Mouse (Mus musculus): ENCODE measurements around the gene Car11.

DNA sequence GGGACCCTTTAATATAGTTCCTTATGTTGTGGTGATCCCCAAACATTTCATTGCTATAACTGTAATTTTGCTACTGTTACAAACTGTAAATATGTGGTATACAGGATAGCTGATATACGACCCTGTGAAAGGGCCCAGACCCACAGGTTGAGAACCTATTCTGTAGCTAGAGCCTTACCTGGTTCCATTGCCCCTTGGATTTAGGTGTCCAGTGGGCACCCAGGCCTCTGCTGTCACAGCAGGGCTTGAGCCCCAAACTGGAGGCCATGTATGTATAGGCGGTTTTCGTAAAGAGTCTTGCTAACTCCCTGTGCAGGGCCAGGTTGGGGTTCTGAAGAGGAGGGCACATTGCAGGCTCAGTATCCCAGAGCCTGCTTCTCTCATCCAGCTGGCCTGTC is 16.8 kb downstream of the Car11 start:
- TF ChIP-seq FLI1 (IDR thresholded peaks at IDR 0.05; ENCODE audit: low read length) = no peak
- TF ChIP-seq GATA1 (IDR thresholded peaks at IDR 0.05; ENCODE audit: borderline replicate concordance, low read length) = no peak

Measured in megakaryocyte, embryonic 14.5 days (primary cell).